Mouse (Mus musculus) heart, postnatal 0 days (tissue): Measurements from ENCODE around the gene Tmem243.

Experiments
- CTCF ChIP-seq: IDR thresholded peaks from 2 replicates; pipeline ENCODE4 v1.5.1; 2016; ENCODE audit warnings: antibody characterized with exemption, control low read depth, low read depth
- EP300 ChIP-seq: IDR thresholded peaks from 2 replicates; pipeline ENCODE4 v1.6.1; 2016; ENCODE audit warnings: antibody characterized with exemption, low read depth

DNA sequence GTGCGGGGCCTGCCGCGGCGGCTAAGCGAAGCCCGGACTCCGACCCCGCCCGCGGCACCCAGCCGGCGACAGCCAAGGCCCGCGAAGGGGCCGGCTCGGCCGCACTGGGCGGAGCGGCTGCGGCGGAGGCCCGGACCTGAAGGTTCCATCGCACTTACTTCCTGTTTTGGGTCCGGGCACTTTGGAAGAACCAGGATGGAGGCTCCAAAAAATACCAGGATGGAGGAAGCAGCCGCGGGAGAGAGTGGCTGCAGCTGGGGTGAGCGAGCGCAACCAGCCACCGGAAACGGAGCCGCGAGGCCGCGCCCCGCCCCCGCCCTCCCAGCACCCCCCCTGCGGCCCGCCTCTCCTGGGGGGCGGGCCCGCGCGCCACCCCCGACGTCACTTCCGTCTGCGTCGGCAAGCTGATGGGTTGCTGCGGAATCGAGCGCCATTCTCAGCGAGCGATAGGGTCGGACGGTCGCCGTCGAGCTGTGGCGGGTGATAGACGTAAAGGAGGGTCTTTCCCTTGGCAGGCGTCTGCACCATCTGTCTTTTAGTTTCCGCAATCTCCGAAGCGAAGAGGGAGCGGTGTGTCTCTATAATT, 61.1 kb downstream of the Tmem243 start, which contains the start of gene Dmtf1:
- TF ChIP-seq CTCF = no peak
- TF ChIP-seq EP300 = no peak
